Mouse (Mus musculus): Measurements from ENCODE around the gene Gnptab.

DNA sequence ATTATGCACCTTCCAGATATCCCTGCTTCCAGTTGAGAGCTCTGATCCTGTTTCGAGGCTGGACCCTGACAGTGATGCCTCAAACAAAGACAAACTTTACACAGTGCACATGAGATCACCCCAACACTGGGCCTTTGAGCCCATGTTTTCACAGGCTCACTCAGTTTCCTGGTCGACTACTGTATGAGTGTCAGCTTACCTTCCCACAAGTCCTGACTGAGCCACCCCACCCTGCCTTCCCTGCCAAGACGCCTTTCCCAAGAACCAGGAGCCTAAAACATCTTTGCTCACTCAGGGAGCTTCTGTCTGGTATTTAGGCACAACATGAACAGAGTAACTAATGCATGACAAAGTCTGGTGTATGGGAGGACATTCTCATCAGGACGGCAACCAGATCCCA, 9.7 kb upstream of the Gnptab start:
- TF ChIP-seq CTCF (IDR thresholded peaks at IDR 0.05; ENCODE audit: borderline replicate concordance, control insufficient read depth, extremely low read depth, insufficient read depth, low read length, poor library complexity) (no peak), POLR2A (IDR thresholded peaks at IDR 0.05; ENCODE audit: control insufficient read depth, extremely low read depth, insufficient read depth, low read length, poor library complexity) (no peak)
